Mouse (Mus musculus): ENCODE data around the gene Mbip.

Mbip gene

GRCm38 (mm10) chr12:56345367-56346089, at the start of gene Mbip:
TSS of gene Mbip (minus strand) at chr12:56345894.
- peak; percentile 99 for DNase-seq (ENCODE audit: low read depth, low spot score)

- DNase-seq (ENCODE audit: low read depth, low spot score) = no peak
Measured at GRCm38 (mm10) chr12:56387647-56388205, 42.0 kb upstream of the Mbip start.

- no peak for DNase-seq (ENCODE audit: low read depth, low spot score)
Measured at GRCm38 (mm10) chr12:56386955-56387646, 41.4 kb upstream of the Mbip start.

DNA sequence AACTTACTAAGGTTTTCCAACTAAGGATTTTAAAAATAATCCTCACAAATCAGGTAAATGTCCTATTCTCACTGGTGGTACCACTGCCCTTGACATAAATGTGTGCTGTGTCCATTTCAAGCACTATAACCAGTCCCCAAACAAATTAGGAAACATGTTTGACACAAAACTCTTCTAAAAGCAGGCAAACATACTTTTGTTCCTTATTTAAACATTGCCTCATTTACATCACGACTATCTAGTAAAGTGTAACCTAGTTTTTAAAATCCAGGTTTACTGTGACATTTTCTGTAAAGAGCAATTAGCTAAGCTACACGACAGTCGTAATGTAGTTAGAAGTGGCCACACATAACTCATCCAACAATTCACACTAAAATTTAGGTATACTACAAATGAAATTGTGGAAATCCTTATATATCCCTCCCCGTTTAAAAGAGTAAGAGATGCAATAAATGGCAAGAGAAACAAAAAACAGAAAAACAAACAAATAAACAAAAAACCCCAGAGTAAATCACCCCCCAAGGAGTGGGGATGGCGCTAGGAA, 851 bp downstream of the Mbip start:
- DNase-seq (ENCODE audit: low read depth, low spot score) = no peak

DNA sequence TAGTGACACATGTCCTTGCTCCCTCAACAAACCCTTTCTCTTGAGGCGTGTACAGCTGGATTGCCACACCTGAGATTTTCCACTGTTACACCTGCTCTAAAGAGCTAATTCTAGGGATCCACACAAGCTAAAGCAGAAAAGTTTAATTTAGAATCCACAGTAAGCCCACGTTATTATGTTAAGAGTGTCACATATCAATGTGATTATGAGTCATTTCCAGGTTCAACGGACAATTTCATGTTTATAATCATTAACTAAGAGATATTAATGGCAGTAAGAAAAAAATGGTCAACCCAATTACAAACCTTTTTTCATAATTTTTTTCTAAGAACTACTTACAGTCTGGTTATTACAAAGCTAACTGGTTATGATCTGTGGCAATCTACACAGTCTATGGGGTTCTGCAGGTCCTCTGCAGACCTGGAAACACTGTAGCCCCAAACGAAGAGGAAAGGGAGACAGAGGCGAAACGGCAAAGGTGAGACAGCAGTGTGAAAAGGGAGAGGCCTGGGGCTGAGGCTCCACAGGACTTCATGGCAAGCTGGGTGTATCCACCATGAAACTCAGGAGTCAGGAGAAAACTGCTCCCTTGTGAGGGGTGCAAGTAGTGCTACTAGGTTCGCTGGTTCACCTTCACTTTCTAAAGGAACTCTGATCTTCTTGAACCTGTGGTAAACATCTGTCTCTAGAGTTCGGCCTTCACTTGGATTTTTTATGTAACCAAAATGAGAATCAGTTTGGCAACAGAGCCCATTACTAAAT, 6.2 kb downstream of the Mbip start:
- no peak for DNase-seq (ENCODE audit: low read depth, low spot score)

- no peak for DNase-seq (ENCODE audit: low read depth, low spot score)
Measured at GRCm38 (mm10) chr12:56333461-56333860, 12.2 kb downstream of the Mbip start.

- DNase-seq (ENCODE audit: low read depth, low spot score) = no peak
Measured at GRCm38 (mm10) chr12:56332475-56332874, 13.2 kb downstream of the Mbip start.

GRCm38 (mm10) chr12:56327448-56327998, 18.2 kb downstream of the Mbip start:
- no peak for DNase-seq (ENCODE audit: low read depth, low spot score)

DNA sequence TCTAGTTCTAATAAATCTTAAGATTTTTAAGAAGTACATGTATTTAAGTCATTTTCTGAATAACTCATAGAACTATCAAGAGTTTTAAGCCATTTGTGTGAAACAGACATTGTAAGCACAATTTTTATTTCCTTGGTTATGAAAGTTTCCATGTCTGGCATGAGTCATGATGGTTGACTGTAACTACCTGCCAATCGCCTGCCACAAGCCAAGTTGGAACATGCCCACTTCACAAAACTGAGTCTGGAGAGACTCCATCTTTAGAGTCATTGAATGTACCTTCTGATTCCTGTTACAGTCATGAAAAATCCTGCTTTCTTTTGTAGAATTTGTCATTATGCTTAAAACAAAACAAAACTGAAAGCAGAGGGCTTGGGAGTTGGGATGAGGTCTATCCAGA, 19.8 kb downstream of the Mbip start:
- DNase-seq (ENCODE audit: low read depth, low spot score) = no peak

DNA sequence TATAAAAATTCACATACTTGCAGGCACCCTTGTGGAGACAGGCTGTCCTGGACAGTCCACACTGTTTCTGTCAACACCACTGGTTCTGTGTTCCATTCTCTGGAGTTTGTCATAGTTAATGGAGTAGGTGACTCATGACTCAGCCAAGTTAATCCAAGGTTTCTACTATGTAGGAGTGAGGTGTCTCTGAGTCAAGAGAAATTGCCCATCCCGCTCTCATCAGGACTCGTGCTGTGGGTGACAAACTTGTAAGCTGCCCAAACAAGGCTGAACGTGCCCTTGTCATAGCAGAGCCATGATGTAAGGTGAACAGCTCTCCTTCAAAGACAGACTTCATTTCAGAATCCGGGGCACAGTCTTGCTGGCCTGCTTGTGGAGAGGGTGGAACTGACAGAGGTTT, 26.8 kb downstream of the Mbip start:
- peak; percentile 31 for DNase-seq (ENCODE audit: low read depth, low spot score)

- no peak for DNase-seq (ENCODE audit: low read depth, low spot score)
Measured at GRCm38 (mm10) chr12:56318059-56318458, 27.6 kb downstream of the Mbip start.

- DNase-seq (ENCODE audit: low read depth, low spot score) = peak; percentile 54
Measured at GRCm38 (mm10) chr12:56305758-56306157, 39.9 kb downstream of the Mbip start.

DNA sequence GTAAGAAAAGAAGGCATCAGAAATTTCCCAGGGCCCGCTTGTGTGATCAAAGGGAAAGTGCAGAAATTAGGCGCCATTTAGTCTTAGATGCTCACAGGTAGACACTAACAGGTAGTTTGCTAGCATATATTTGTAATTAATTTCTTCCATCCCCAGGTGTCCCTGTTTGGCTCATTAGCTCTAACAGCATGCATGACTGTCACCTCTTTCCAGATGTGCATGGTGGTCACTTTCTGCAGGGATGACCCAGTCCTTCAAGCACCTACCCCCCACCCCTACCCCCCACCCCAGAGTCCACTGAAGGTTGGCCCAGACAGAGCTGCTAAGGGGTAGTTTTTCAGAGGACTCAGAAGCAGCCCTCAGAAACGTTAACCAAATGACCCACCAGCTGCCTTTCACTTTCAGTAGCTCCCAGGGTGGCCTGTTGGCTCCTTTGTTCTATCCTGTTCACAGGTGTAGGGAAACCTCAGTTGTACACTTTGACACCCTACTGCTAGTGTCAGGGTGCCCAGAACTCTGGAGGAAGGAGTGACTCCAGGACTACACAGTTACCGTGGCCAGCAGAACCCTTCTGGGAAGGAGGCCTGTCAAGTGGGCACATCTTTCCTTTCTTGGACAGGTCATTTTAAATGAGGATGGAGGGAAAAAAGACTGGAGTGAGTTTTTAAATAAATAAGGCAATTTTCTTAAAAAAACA, 43.2 kb downstream of the Mbip start:
- DNase-seq (ENCODE audit: low read depth, low spot score) = no peak

- DNase-seq (ENCODE audit: low read depth, low spot score) = peak; percentile 24
Measured at GRCm38 (mm10) chr12:56301487-56302293, 44.0 kb downstream of the Mbip start.

- DNase-seq (ENCODE audit: low read depth, low spot score) = no peak
Measured at GRCm38 (mm10) chr12:56299610-56300009, 46.1 kb downstream of the Mbip start.

GRCm38 (mm10) chr12:56298919-56299318, 46.8 kb downstream of the Mbip start:
- no peak for DNase-seq (ENCODE audit: low read depth, low spot score)

DNA sequence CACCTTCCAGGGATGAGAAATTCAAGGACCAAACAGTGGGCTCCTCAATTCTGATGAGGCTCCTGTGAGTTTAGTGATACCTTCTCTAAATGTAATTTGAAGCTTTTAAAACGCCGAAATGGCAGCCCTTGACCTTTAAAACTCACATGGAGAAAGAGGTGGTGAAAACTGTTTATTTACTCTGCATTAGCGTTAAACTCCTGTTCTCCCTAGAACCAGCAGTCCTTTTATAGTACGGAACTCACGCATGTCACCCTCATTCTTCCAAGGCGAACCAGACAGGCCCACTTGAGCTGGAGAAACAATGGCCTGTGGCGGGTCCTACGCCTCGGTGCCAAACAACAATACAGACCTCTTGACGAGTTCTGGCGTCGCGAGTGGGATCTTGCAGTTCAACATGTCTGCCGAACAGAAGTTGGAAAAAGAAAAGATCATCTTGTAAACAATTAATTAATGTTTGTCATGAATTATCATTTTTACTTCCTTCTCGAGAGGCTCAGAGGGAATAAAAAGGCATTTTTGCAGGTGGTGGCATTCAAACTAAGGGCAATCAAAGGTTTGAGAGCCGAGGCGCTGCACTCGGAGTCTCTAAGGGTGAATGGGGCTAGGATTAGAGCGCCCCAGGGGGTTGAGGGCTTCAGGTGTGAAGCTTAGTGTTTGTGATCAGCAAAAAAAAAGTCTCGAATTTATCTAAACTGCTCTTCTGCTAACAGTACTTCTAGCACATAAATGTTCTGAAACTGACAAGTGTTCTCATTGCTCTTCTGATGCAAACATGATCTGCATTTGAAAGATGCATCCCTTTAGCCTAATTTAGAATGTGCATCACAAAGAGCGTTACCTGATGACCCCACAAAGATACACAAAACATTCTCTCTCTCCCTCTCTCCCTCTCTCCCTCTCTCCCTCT, 47.5 kb downstream of the Mbip start:
- no peak for DNase-seq (ENCODE audit: low read depth, low spot score)

DNA sequence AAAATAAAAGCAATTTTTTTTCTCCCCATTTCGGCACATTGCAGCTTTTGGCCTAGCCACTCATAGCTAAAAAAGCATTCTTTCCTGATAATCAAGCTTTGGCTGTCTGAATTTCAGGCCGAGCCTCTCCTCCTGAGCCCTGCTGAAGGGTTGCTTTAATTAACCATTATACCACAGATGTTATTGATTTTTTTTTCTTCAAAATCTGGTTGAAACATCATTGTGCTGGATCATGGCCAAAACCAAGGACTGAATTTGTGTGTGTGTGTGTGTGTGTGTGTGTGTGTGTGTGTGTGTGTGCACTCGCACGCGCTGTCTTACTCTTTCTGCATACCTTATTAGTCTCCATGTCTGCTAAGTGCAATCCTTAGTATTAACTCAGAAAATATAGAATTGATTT, 48.6 kb downstream of the Mbip start:
- no peak for DNase-seq (ENCODE audit: low read depth, low spot score)

- DNase-seq (ENCODE audit: low read depth, low spot score) = no peak
Measured at GRCm38 (mm10) chr12:56296524-56296923, 49.2 kb downstream of the Mbip start.
